Mouse (Mus musculus) gastrocnemius, adult 8-10 months (tissue): ENCODE measurements at regions not wholly inside any gene's neighbourhood (a gene's known extent, or its start where the extent isn't known, plus 50 kb on each side); places are given as distances from the start of the nearest gene placed in this dataset.

Experiments used
- DNase-seq, 2 experiments: peaks; one replicate each; pipeline ENCODE4 v3.0.0; 2022; ENCODE audit warnings: low spot score in 2 of 2

- DNase-seq, result no peak
Measured at GRCm38 (mm10) chr6:55627228-55627627, 53.8 kb downstream of the Neurod6 start.

DNA sequence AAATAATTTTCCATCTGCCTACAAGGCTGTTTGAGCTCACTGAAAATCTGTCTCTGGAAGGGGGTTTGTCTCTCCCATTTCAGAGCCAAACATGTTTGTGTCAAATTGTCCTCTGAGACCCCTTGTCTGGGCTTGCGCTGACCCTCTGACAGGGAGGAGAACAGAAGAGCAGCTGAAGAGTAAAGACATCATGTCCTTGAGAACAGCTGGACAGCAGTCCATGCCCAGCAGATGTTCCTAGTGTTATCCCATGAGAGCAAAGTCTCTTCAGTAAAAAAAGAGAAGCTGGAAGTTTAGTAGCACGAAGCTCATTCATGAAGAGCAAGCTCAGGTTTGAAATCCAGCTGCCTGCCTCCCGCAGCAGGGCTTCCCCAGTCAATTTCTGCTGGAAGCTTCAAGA lies 60.7 kb downstream of the Neurod6 start:
- peak; percentile 12 to 23 for DNase-seq

GRCm38 (mm10) chr6:55617922-55618481 lies 63.1 kb downstream of the Neurod6 start:
- DNase-seq, result peak in 1 of 2 experiments; percentile 14

GRCm38 (mm10) chr6:55610395-55610794 lies 70.7 kb downstream of the Neurod6 start:
- DNase-seq, result no peak

DNA sequence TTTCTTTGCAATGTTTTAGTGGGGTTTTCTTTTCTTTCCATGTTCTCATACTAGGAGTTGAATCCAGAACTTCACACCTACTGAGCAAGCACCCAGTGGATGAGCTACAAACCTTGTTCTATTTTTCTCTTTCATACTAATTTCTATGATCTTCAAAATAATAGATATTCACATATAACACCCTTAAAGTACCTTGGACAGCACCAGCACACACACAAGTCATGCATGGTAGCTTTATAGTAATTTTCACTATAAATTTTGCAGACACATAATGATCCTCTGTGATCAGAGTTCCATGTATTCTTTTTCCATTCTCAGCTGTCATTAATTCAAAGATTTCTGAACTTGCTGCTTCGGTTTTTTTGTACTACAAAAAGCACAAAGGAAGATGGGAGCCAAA lies 71.1 kb downstream of the Neurod6 start:
- no peak for DNase-seq

DNA sequence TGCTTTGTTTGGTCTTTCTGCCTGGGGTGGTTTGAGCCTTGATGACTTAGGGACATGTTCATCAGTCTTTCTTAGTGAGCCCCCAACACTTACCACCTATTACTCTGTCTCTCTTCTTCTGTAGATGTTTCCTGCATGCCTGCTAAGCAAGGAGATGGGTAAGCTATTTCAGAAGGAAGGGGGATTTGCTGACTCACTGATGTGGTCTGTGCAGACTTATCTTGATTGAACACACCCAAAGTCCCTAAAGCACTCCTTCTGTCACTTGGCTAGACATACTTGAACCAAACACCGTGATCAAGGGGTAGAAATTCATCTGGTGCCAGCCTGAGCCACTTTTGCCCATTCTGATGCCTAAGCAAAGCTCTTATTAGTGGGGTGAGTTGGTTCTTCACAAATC lies 72.0 kb downstream of the Neurod6 start:
- DNase-seq, result no peak

GRCm38 (mm10) chr6:55597088-55597487 lies 84.0 kb downstream of the Neurod6 start:
- DNase-seq, result no peak

DNA sequence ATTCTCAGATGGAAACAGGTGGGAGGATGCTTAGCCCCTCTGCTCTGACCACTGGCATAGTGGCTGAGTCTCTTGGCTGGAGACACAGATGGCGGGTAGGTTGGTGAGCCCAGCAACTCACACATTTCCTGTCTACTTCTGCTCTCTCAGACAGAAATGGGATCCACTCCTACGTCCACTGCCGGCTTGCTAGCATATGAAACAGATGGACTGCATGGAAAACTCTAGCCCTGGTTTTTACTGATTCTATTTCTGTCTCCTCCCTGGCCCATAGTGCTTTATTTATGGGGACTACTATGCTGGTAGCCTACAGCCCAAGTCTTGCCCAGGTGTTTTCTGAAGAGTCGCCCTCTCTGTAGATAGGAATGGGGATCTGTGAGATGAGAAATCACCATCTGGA lies 88.9 kb downstream of the Neurod6 start:
- no peak for DNase-seq

DNA sequence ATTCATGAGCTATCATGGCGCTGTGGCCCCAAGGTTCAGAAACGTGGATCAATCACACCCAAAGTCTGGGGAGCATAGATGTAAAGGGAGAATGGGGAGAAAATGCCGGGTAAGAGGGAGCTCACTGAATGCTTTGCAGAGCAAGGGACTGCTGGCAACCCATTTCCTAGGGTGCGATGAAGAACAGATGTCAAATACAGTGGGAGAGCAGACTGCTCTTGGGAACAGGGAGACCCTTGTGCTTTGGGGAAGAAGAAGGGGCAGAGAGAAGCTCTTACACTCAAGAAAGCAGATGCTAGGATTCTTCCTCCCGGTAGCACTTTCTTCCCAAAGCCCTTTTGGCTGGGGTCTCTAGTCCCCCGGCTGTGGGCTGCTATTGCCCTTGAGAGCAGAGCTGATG lies 100.0 kb downstream of the Neurod6 start:
- no peak for DNase-seq

GRCm38 (mm10) chr6:55580036-55580435 lies 101.0 kb downstream of the Neurod6 start:
- no peak for DNase-seq

DNA sequence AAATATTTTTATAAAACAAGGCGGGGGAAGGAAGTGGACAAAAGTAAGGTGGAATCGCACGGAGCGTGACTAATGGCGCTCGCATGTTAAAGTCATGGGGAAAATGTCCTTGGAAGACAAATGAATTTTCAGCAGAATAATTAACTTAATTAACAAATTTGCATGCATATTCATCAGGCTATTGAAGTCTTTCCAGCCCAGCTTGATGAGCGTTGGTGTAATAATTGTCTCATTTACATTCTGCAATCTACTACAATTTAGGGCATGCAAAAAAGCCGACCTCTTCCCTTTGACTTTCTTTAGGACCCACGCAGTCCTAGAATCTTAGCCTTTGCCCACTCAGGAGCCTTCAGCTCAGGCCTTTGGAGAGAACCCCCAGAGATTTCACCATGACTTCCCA lies 101.5 kb downstream of the Neurod6 start:
- DNase-seq, result no peak

DNA sequence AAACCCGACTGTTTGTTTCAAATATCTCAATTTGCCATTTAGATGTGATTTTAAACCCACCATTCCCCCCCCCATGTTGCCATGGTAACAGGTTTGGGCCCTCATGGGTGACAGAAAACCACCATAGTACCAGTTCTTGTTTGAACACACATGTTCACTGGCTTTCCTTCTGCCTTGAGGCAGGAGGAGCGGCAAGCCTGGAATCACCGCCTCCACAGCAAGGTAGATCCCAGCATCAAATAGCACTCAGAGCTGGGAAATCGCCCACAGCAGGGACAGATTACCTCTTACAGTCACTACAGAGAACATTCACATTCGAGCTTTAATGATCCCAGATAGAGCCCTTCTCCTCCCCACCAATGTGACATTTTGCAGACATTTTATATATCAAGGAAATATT lies 102.0 kb downstream of the Neurod6 start:
- DNase-seq, result no peak

- DNase-seq, result no peak
Measured at GRCm38 (mm10) chr6:55578051-55578450, 103.0 kb downstream of the Neurod6 start.

GRCm38 (mm10) chr6:55567521-55567920 lies 113.5 kb downstream of the Neurod6 start:
- DNase-seq, result no peak

- no peak for DNase-seq
Measured at GRCm38 (mm10) chr6:55565260-55566209, 113.8 kb downstream of the Adcyap1r1 start.

DNA sequence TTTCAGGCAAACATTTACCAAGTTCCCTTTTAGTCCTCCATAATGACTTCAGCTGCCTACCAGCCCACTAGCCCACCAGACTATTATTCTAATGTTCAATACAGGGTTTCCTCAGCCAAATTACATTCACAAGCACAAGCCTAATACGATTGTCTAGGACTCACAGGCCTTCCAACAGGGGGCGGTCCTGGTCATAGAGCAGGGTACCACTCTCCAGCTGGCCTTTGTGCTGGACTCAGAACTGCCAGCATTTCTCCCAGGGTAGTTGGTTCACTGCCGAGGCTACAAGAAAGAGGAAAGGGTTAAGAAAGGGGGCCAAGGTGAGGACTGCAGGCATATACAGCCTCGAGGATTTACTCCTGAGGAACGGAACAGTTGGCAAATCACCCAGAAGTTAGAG lies 108.8 kb downstream of the Adcyap1r1 start:
- no peak for DNase-seq

DNA sequence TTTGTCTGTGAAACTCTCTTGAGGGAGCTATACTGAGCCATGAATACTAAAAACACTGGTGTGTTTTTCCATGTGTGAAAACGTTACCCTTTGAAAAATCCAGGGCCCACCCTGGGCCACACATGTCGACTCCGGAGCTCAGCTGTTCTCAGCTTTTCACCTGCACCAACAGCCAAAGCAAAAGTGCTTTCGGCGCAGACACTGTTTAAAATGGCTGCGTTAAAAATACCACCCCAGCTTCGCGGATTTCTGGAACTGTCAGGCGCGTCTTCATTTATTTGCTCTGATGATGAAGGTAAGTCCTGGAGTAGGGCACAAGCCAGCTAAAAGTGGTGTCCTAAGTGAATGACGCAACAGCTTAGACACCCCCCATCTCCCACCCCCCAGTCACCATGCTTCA lies 108.0 kb downstream of the Adcyap1r1 start:
- no peak for DNase-seq
